Mouse (Mus musculus) hindbrain, embryonic 16.5 days (tissue): ENCODE measurements around the gene Grrp1. TPM values are rescaled to one million over a fixed set of nuclear protein-coding genes. Genes with fewer than 3 reads are reported as not detected.
A peak's percentile ranks its signal among the peaks of the same experiment; 100 is the strongest.
"Not testable (repeated sequence)": the region's sequence is repeated elsewhere in the genome, so short reads cannot be mapped to it uniquely, and the experiment has no call there.

Experiments used
- ATAC-seq: fragments of 200-750 bp; cut with Nextera tagmentation; 2 replicates; pipeline ENCODE4 v1.8.0; 2017; ENCODE audit warnings: moderate TSS enrichment, moderate library complexity
- H3K27ac ChIP-seq: fragments of 300-500 bp; sonication (generic); 2 replicates; pipeline ENCODE4 v1.5.1; 2014; ENCODE audit warnings: low read depth, mild to moderate bottlenecking, control low read depth, low read length, moderate library complexity
- H3K27me3 ChIP-seq: fragments of 300-500 bp; sonication (generic); replicated peaks from 2 replicates; pipeline ENCODE4 v1.6.1; 2014; ENCODE audit warnings: low read length; ENCODE audit not compliant: control insufficient read depth, insufficient read depth
- H3K36me3 ChIP-seq: fragments of 300-500 bp; sonication (generic); 2 replicates; pipeline ENCODE4 v1.6.1; 2014; ENCODE audit warnings: mild to moderate bottlenecking, low read length, moderate library complexity, mixed read lengths; ENCODE audit not compliant: control insufficient read depth, insufficient read depth
- H3K4me1 ChIP-seq: fragments of 300-500 bp; sonication (generic); 2 replicates; pipeline ENCODE4 v1.6.1; 2014; ENCODE audit warnings: low read depth, low read length; ENCODE audit not compliant: control insufficient read depth, insufficient read depth
- H3K4me2 ChIP-seq: fragments of 300-500 bp; sonication (generic); 2 replicates; pipeline ENCODE4 v1.6.1; 2014; ENCODE audit warnings: mild to moderate bottlenecking, low read length, control low read depth, moderate library complexity
- H3K4me3 ChIP-seq: fragments of 300-500 bp; sonication (generic); 2 replicates; pipeline ENCODE4 v1.5.1; 2014; ENCODE audit warnings: mild to moderate bottlenecking, low read length, control low read depth, moderate library complexity
- H3K9ac ChIP-seq: fragments of 300-500 bp; sonication (generic); 2 replicates; pipeline ENCODE4 v1.6.1; 2014; ENCODE audit warnings: low read depth, mild to moderate bottlenecking, control low read depth, low read length, moderate library complexity
- H3K9me3 ChIP-seq: fragments of 300-500 bp; sonication (generic); 2 replicates; pipeline ENCODE4 v1.6.1; 2014; ENCODE audit warnings: mild to moderate bottlenecking, low read length, moderate library complexity; ENCODE audit not compliant: control insufficient read depth
- WGBS: fragments of 180-500 bp; shearing (Covaris S2); extraction: QIAGEN DNeasy Blood & Tissue Kit; methylation state at CpG from one replicate; pipeline ENCODE4 v1.1.7; 2014; 5-methylcytosine and 5-hydroxymethylcytosine counted together
- polyA plus RNA-seq: library from polyadenylated mRNA; unstranded; fragments of >200 nt; fragmentation: Nextera tagmentation; extraction: Ambion mirVana; gene quantifications from 2 replicates; pipeline ENCODE4 v1.2.1, GENCODE M21; 2015

The Grrp1 gene
- polyA plus RNA-seq, result 15.7 and 16.9 TPM in 2 replicates

- Histone ChIP-seq H3K4me1 (peaks cover 30% of the 10 kb centered on the region), H3K9me3 (no peaks in the 10 kb centered on the region), H3K27ac (0 out of 2 replicates have a peak within 1 kb of the TSS, but pooled peaks have one; percentile 20), H3K4me3 (peak within 1 kb of the TSS; percentile 62), H3K9ac (0 out of 2 replicates have a peak within 1 kb of the TSS, but pooled peaks have one; percentile 37), H3K4me2 (peak within 1 kb of the TSS; percentile 11; the same call in 1 of the 2 replicates), H3K27me3 (peaks cover 23% of the 10 kb centered on the region), H3K36me3 (no peaks in the 10 kb centered on the region)
- WGBS, result under 1% methylated on average over 13 of the region's 13 CpGs
- no peak for ATAC-seq
Measured at GRCm38 (mm10) chr4:134253722-134254324, at the start of gene Grrp1. Gene Grrp1 (minus strand): TSS chr4:134254106.

- Histone ChIP-seq H3K4me3 (no peak overlapping the region), H3K9me3 (no peaks in the 10 kb centered on the region), H3K27me3 (no peaks in the 10 kb centered on the region), H3K27ac (no peak overlapping the region), H3K36me3 (no peaks in the 10 kb centered on the region), H3K4me1 (no peaks in the 10 kb centered on the region), H3K9ac (no peak overlapping the region), H3K4me2 (no peak overlapping the region)
- WGBS, result 75% methylated on average over 5 of the region's 5 CpGs
- ATAC-seq, result no peak
Measured at GRCm38 (mm10) chr4:134302084-134302483, 48.2 kb upstream of the Grrp1 start.

GRCm38 (mm10) chr4:134300316-134300715 lies 46.4 kb upstream of the Grrp1 start:
- H3K4me2 ChIP-seq, result no peak overlapping the region
- H3K4me1 ChIP-seq, result no peaks in the 10 kb centered on the region
- no peak overlapping the region for H3K27ac ChIP-seq
- no peak for ATAC-seq
- WGBS, result 78% methylated on average over 9 of the region's 9 CpGs
- H3K4me3 ChIP-seq, result no peak overlapping the region
- no peaks in the 10 kb centered on the region for H3K36me3 ChIP-seq
- no peak overlapping the region for H3K9ac ChIP-seq
- no peaks in the 10 kb centered on the region for H3K9me3 ChIP-seq
- no peaks in the 10 kb centered on the region for H3K27me3 ChIP-seq

GRCm38 (mm10) chr4:134299498-134299810 lies 45.5 kb upstream of the Grrp1 start:
- Histone ChIP-seq H3K9me3 (no peaks in the 10 kb centered on the region), H3K9ac (no peak overlapping the region), H3K36me3 (no peaks in the 10 kb centered on the region), H3K27ac (no peak overlapping the region), H3K4me3 (no peak overlapping the region), H3K4me1 (no peaks in the 10 kb centered on the region), H3K4me2 (no peak overlapping the region), H3K27me3 (no peaks in the 10 kb centered on the region)
- no peak for ATAC-seq
- WGBS, result 64% methylated on average over 4 of the region's 4 CpGs

GRCm38 (mm10) chr4:134298626-134299497 lies 45.0 kb upstream of the Grrp1 start:
- Histone ChIP-seq H3K9me3 (no peaks in the 10 kb centered on the region), H3K27ac (no peak overlapping the region), H3K4me1 (no peaks in the 10 kb centered on the region), H3K4me2 (no peak overlapping the region), H3K4me3 (no peak overlapping the region), H3K9ac (no peak overlapping the region), H3K27me3 (no peaks in the 10 kb centered on the region), H3K36me3 (no peaks in the 10 kb centered on the region)
- ATAC-seq, result no peak
- WGBS, result 75% methylated on average over 19 of the region's 19 CpGs

GRCm38 (mm10) chr4:134297369-134297768 lies 43.5 kb upstream of the Grrp1 start:
- Histone ChIP-seq H3K36me3 (no peaks in the 10 kb centered on the region), H3K9ac (no peak overlapping the region), H3K27me3 (no peaks in the 10 kb centered on the region), H3K27ac (no peak overlapping the region), H3K4me1 (no peaks in the 10 kb centered on the region), H3K4me2 (no peak overlapping the region), H3K9me3 (no peaks in the 10 kb centered on the region), H3K4me3 (no peak overlapping the region)
- no peak for ATAC-seq
- WGBS, result 94% methylated on average over 8 of the region's 8 CpGs

GRCm38 (mm10) chr4:134296523-134296922 lies 42.6 kb upstream of the Grrp1 start:
- H3K4me3 ChIP-seq, result no peak overlapping the region
- no peaks in the 10 kb centered on the region for H3K27me3 ChIP-seq
- no peak for ATAC-seq
- H3K27ac ChIP-seq, result no peak overlapping the region
- no peaks in the 10 kb centered on the region for H3K4me1 ChIP-seq
- H3K9ac ChIP-seq, result no peak overlapping the region
- no peaks in the 10 kb centered on the region for H3K9me3 ChIP-seq
- H3K4me2 ChIP-seq, result no peak overlapping the region
- WGBS, result 93% methylated on average over 4 of the region's 4 CpGs
- H3K36me3 ChIP-seq, result no peaks in the 10 kb centered on the region

GRCm38 (mm10) chr4:134296096-134296495 lies 42.2 kb upstream of the Grrp1 start:
- H3K9me3 ChIP-seq, H3K27ac ChIP-seq, H3K9ac ChIP-seq, H3K4me1 ChIP-seq, H3K36me3 ChIP-seq, ATAC-seq, H3K4me3 ChIP-seq, H3K27me3 ChIP-seq, H3K4me2 ChIP-seq: not testable (repeated sequence)
- 87% methylated on average over 4 of the region's 4 CpGs for WGBS

GRCm38 (mm10) chr4:134293692-134294163 lies 39.8 kb upstream of the Grrp1 start:
- H3K27ac ChIP-seq, result no peak overlapping the region
- H3K9ac ChIP-seq, result no peak overlapping the region
- H3K9me3 ChIP-seq, result no peaks in the 10 kb centered on the region

More at GRCm38 (mm10) chr4:134293692-134294163, 39.8 kb upstream of the Grrp1 start:
- Histone ChIP-seq H3K27me3 (no peaks in the 10 kb centered on the region), H3K4me1 (no peaks in the 10 kb centered on the region; the same call in 1 of the 2 replicates), H3K4me3 (no peak overlapping the region), H3K36me3 (no peaks in the 10 kb centered on the region), H3K4me2 (no peak overlapping the region)
- ATAC-seq, result no peak
- WGBS, result 73% methylated on average over 9 of the region's 9 CpGs
